Mouse (Mus musculus) lung, embryonic 14.5 days (tissue): ENCODE results near the gene Pdk2. TPM values are rescaled to one million over a fixed set of nuclear protein-coding genes. Genes with fewer than 3 reads are reported as not detected.

Experiments used
- ATAC-seq: fragments of 200-750 bp; cut with Nextera tagmentation; 2 replicates; pipeline ENCODE4 v1.8.0; 2017; ENCODE audit warnings: mild to moderate bottlenecking, moderate TSS enrichment, moderate library complexity; ENCODE audit not compliant: insufficient read depth
- DNase-seq: peaks from one replicate; pipeline ENCODE4 v3.0.0-alpha.2; 2015
- H3K27ac ChIP-seq: fragments of 300-500 bp; sonication (generic); 2 replicates; pipeline ENCODE4 v1.5.1; 2014; ENCODE audit warnings: low read depth, mild to moderate bottlenecking, moderate library complexity
- H3K27me3 ChIP-seq: fragments of 300-500 bp; sonication (generic); 2 replicates; pipeline ENCODE4 v1.6.1; 2014; ENCODE audit warnings: low read length, control low read depth; ENCODE audit not compliant: insufficient read depth
- H3K36me3 ChIP-seq: fragments of 300-500 bp; sonication (generic); 2 replicates; pipeline ENCODE4 v1.6.1; 2014; ENCODE audit warnings: control low read depth; ENCODE audit not compliant: insufficient read depth
- H3K4me1 ChIP-seq: fragments of 300-500 bp; sonication (generic); 2 replicates; pipeline ENCODE4 v1.6.1; 2014; ENCODE audit warnings: antibody characterized with exemption, control low read depth; ENCODE audit not compliant: insufficient read depth
- H3K4me2 ChIP-seq: fragments of 300-500 bp; sonication (generic); 2 replicates; pipeline ENCODE4 v1.6.1; 2014; ENCODE audit warnings: mild to moderate bottlenecking
- H3K4me3 ChIP-seq: fragments of 300-500 bp; sonication (generic); 2 replicates; pipeline ENCODE4 v1.5.1; 2014; ENCODE audit warnings: low read depth, low read length
- H3K9ac ChIP-seq: fragments of 300-500 bp; sonication (generic); 2 replicates; pipeline ENCODE4 v1.6.1; 2014
- H3K9me3 ChIP-seq: fragments of 300-500 bp; sonication (generic); 2 replicates; pipeline ENCODE4 v1.6.1; 2016; ENCODE audit warnings: low read depth, low read length, control low read depth
- CTCF ChIP-seq: IDR thresholded peaks from 2 replicates; pipeline ENCODE4 v1.5.1; 2016; ENCODE audit warnings: antibody characterized with exemption, low read depth
- WGBS: fragments of 180-500 bp; shearing (Covaris S2); extraction: QIAGEN DNeasy Blood & Tissue Kit; methylation state at CpG from one replicate; pipeline ENCODE4 v1.1.7; 2014; 5-methylcytosine and 5-hydroxymethylcytosine counted together
- polyA plus RNA-seq: library from polyadenylated mRNA; unstranded; fragments of >200 nt; fragmentation: Nextera tagmentation; extraction: Ambion mirVana; gene quantifications from 2 replicates; pipeline ENCODE4 v1.2.1, GENCODE M21; 2014

Gene Pdk2
- polyA plus RNA-seq, 1 experiment from 2014 or later, result 24.5 TPM

DNA sequence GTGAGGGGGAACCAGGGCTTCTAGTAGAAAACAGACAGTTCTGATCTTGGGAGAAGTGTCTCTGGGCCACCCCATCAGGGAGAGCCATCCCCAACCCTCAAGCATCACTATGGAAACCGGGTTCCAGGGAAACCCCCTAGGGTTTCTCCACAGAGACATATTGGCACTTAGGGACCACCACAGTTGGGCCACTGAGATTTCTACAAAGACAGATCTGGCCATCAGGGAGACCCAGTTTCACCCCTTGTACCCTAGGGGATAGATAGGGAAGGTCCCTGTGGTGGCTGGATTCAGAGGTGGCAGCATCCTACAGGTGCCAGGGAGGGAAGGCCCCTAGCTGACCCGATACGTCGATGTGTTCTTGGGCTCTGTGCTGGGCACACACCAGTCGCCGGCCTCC is 14.3 kb downstream of the Pdk2 start:
- Histone ChIP-seq H3K9me3 (no peaks in the 10 kb centered on the region), H3K27ac (no peak overlapping the region), H3K9ac (no peak overlapping the region), H3K36me3 (peaks cover 44% of the 10 kb centered on the region), H3K4me1 (no peaks in the 10 kb centered on the region), H3K4me3 (no peak overlapping the region), H3K4me2 (no peak overlapping the region), H3K27me3 (no peaks in the 10 kb centered on the region)
- no peak for TF ChIP-seq CTCF
- DNase-seq (no peak), ATAC-seq (no peak)
- 74% methylated on average over 6 of the region's 6 CpGs for WGBS

DNA sequence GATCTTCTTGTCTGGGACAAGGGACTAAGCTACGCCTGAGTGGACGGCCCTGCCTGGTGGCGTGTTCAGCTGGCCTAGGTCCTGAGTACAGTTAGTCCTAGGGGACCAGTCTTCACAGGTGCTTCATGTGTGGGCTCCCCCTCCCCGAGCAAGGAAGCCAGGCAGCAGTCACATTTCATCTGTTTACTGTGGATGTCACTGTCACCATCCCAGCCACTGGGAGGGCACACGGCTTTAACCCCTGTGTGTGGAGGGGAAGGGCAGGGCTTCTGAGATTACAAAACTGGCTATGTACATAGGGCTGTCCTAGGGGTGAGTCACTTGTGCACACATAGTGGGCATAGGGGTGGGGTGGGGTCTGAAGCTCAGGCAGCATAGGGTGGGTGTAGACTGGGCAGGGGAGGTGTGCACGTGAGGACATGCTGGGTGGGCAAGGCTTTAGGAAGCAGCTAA is 15.0 kb downstream of the Pdk2 start:
- no peak overlapping the region for H3K4me2 ChIP-seq
- H3K9me3 ChIP-seq, result no peaks in the 10 kb centered on the region
- no peak overlapping the region for H3K4me3 ChIP-seq
- DNase-seq, result no peak
- no peak for TF ChIP-seq CTCF
- H3K9ac ChIP-seq, result no peak overlapping the region
- 59% methylated on average over 6 of the region's 6 CpGs for WGBS
- no peak overlapping the region for H3K27ac ChIP-seq
- no peak for ATAC-seq
- H3K27me3 ChIP-seq, result no peaks in the 10 kb centered on the region
- no peaks in the 10 kb centered on the region for H3K4me1 ChIP-seq
- H3K36me3 ChIP-seq, result peaks cover 51% of the 10 kb centered on the region

DNA sequence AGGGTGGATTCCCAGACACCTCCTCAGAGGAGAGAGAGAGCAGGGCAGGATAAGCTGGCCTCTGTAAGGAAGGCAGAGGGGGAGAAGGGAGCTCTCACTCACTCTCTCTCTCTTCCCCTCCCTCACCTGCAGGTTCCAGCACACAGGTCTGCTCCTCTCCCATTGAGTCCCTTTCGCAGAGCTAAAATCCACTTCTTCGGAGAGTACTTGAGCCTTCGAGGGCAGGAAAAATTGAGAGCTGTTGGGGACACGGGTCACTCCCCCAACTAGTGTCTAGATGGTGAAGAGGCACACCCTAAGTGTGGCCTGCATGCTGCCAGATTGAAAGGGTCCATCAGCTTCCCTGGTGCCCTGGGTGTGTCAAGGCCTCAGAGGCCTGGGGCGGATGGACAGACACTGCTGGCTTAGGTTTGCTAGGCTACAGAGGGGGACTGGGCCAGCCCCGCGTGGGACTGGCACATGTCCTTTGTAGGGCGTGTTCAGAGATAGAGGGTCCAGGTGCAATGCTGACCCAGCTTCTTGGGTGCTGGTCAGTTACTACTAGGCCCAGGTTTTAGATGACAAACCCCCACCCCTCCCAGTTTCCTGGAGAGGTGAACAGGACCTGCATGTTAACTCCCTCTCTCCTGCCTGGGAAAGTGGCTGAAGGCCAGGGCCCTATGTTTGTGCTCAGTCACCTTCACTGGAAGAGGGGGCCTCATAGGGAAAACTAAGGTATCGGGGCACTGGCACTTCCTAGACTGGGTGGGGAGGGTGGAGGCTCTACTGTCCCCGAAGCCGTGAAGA is 15.7 kb downstream of the Pdk2 start:
- Histone ChIP-seq H3K27ac (no peak overlapping the region), H3K4me2 (no peak overlapping the region), H3K4me3 (no peak overlapping the region), H3K9me3 (no peaks in the 10 kb centered on the region), H3K36me3 (peaks cover 58% of the 10 kb centered on the region), H3K9ac (no peak overlapping the region), H3K4me1 (no peaks in the 10 kb centered on the region), H3K27me3 (no peaks in the 10 kb centered on the region)
- ATAC-seq (0 out of 2 replicates have a peak, but pooled peaks have one; percentile 7), DNase-seq (no peak)
- TF ChIP-seq CTCF, result no peak
- 74% methylated on average over 11 of the region's 11 CpGs for WGBS

DNA sequence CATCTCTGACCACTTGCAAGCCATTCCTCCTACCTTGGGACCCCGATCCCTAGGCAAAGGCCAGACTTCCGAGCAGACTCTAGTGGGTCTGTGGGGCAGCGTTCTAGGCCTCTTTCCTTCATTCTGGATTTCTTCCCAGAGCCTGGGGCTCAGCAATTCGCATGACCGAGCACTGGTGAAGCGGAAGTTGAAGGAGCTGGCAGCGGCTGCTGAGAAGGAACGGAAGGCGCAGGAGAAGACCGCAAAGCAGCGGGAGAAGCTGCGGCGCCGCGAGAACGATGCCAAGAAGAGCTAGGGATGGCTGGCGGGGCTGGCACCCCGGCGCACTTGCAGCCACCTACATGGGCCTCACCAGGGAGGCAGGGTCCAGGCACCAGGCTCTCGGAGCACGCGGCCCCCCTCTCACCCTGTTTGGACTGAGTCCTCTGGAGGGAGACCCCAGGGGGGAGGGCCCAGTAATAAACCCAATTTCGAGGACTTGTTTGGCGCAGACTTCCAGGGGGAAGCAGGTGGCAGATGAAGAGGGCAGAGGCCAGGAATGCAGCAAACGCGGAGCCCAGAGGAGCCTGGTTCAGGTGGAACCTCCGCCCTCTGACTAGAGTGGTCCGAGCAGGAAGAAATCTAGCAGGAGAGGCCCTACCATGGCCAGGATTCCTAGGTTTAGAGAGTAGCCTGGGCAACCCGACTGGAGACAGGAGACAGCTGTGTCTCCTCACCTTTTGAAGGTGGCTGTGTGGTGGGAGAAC is 16.5 kb downstream of the Pdk2 start:
- WGBS, result 62% methylated on average over 29 of the region's 29 CpGs
- no peaks in the 10 kb centered on the region for H3K4me1 ChIP-seq
- H3K9ac ChIP-seq, result no peak overlapping the region
- H3K4me2 ChIP-seq, result no peak overlapping the region
- H3K27ac ChIP-seq, result no peak overlapping the region
- ATAC-seq, result no peak
- no peak overlapping the region for H3K4me3 ChIP-seq
- peaks cover 65% of the 10 kb centered on the region for H3K36me3 ChIP-seq
- peak; percentile 31 for DNase-seq
- TF ChIP-seq CTCF, result no peak
- H3K9me3 ChIP-seq, result no peaks in the 10 kb centered on the region
- H3K27me3 ChIP-seq, result 0 out of 2 replicates have a peak, but pooled peaks cover 3% of the 10 kb centered on the region

DNA sequence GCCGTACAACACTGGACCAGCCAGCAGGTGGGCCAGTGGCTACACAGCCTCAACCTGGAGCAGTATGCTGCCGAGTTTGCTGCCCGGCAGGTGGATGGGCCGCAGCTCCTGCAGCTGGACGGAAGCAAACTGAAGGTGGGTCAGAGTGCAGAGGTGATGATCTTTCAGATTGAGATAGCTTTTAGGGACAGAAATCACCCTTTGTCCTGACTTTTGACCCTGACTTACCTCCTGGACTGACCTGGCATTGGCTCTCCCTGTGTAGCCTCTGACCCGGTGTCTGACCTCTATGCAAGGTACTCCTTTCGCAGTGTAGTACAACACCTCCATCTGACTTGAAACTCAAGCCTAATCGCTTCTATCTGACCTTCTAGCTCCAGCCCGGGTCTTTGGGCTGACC is 17.7 kb downstream of the Pdk2 start:
- no peak for DNase-seq
- no peak overlapping the region for H3K4me3 ChIP-seq
- H3K9ac ChIP-seq, result no peak overlapping the region
- no peak for ATAC-seq
- H3K27ac ChIP-seq, result no peak overlapping the region
- H3K4me1 ChIP-seq, result no peaks in the 10 kb centered on the region
- TF ChIP-seq CTCF, result no peak
- no peaks in the 10 kb centered on the region for H3K9me3 ChIP-seq
- peaks cover 76% of the 10 kb centered on the region for H3K36me3 ChIP-seq
- WGBS, result 95% methylated on average over 9 of the region's 9 CpGs
- 0 out of 2 replicates have a peak, but pooled peaks cover 3% of the 10 kb centered on the region for H3K27me3 ChIP-seq
- H3K4me2 ChIP-seq, result no peak overlapping the region

DNA sequence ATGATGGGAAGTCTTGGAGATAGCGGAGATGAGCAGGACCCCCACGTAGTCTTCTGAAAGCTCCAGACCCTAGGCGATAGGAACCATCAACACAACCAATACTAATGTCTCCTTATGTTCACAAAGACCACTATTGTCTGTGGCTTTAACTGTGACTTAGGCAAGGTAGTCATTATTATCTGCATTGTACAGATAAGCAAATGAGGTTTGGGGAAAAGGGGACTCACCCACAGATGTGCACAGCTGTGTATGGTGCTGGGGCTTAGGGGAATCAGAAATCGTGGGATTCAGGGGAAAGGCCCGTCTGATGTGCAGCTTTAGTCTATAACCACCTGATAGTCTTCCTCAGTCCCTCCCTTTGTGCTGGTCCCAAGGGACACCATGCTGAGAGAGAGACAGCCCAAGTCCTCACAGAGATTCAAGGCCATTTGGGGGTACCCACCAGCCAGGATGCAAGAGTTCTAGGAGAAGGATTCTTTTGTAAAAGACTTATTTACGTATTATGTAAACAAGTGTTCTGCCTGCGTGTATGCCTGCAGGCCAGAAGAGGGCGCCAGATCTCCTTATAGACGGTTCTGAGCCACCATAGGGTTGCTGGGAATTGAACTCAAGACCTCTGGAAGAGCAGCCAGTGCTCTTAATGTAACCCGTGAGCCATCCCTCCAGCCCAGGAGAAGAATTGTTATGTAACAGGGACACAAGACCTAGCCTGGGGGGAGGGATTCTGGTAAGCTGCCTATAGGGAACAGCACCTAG is 18.7 kb downstream of the Pdk2 start:
- H3K4me3 ChIP-seq, result no peak overlapping the region
- peak; percentile 50 for TF ChIP-seq CTCF
- DNase-seq (peak; percentile 44), ATAC-seq (no peak)
- no peaks in the 10 kb centered on the region for H3K9me3 ChIP-seq
- 0 out of 2 replicates have a peak, but pooled peaks cover 3% of the 10 kb centered on the region for H3K27me3 ChIP-seq
- H3K4me2 ChIP-seq, result no peak overlapping the region
- no peak overlapping the region for H3K27ac ChIP-seq
- no peak overlapping the region for H3K9ac ChIP-seq
- peaks cover 76% of the 10 kb centered on the region for H3K36me3 ChIP-seq
- no peaks in the 10 kb centered on the region for H3K4me1 ChIP-seq
- WGBS, result 75% methylated on average over 10 of the region's 10 CpGs

DNA sequence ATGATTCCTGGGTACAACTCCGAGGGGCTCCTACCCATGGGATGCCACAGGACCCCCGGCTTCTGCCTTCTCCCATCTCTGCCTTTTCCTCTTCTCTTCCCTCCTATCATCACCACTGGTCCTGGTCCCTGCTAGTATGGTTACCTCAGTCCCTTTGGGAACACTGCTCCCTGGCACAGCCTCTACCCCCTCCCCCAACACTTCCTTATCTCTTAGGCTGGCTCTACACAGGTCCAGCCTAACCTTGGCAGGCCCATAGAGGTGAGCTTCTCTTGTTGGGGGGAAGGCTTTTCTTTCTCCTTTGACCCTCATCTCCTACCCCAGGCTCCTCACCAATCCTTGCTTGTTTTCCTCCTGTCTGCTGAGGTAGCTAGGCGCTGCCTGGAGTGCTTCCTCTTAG is 25.7 kb downstream of the Pdk2 start:
- no peak for ATAC-seq
- Histone ChIP-seq H3K9ac (no peak overlapping the region), H3K4me2 (no peak overlapping the region), H3K4me3 (no peak overlapping the region), H3K27me3 (0 out of 2 replicates have a peak, but pooled peaks cover 3% of the 10 kb centered on the region), H3K27ac (no peak overlapping the region), H3K36me3 (peaks cover 44% of the 10 kb centered on the region; the same call in 1 of the 2 replicates), H3K9me3 (no peaks in the 10 kb centered on the region), H3K4me1 (peaks cover 6% of the 10 kb centered on the region; the same call in 1 of the 2 replicates)
- 46% methylated on average over 3 of the region's 3 CpGs for WGBS
- DNase-seq, result no peak
- no peak for TF ChIP-seq CTCF
